Mouse (Mus musculus) mouse trophoblast stem cell (cell line): Measurements from ENCODE around the gene Gdap1l1.

ENCODE experiments used
- in situ Hi-C, 2 experiments: fragments of 300-500 bp; cut with MseI, MboI; formaldehyde crosslinking; loops; 2 replicates in 1 of 2; 3 replicates in 1 of 2; pipeline ENCODE4 v1.15.1; 2025

The Gdap1l1 gene

GRCm38 (mm10) chr2:163463251-163463769 lies 25.0 kb downstream of the Gdap1l1 start:
- in situ Hi-C loops, result no loop called here

GRCm38 (mm10) chr2:163463998-163464397 lies 25.7 kb downstream of the Gdap1l1 start:
- in situ Hi-C loops, result no loop called here

GRCm38 (mm10) chr2:163464562-163464961 lies 26.3 kb downstream of the Gdap1l1 start:
- in situ Hi-C loops, result no loop called here

GRCm38 (mm10) chr2:163466771-163467170 lies 28.5 kb downstream of the Gdap1l1 start:
- in situ Hi-C loops, result no loop called here

GRCm38 (mm10) chr2:163467585-163467984 lies 29.3 kb downstream of the Gdap1l1 start:
- in situ Hi-C loops, result no loop called here

- in situ Hi-C loops, result no loop called here
Observed at GRCm38 (mm10) chr2:163468866-163469265, 30.6 kb downstream of the Gdap1l1 start.

- in situ Hi-C loops, result no loop called here
Observed at GRCm38 (mm10) chr2:163469711-163470110, 31.4 kb downstream of the Gdap1l1 start.

GRCm38 (mm10) chr2:163471136-163471535 lies 32.9 kb downstream of the Gdap1l1 start:
- in situ Hi-C loops, result no loop called here

- in situ Hi-C loops, result no loop called here
Observed at GRCm38 (mm10) chr2:163471710-163472465, 33.6 kb downstream of the Gdap1l1 start.

GRCm38 (mm10) chr2:163472466-163472851 lies 34.2 kb downstream of the Gdap1l1 start, which contains the start of gene Fitm2:
TSS of gene Fitm2 (minus strand) at chr2:163472629.
- in situ Hi-C loops, result no loop called here

- in situ Hi-C loops, result no loop called here
Observed at GRCm38 (mm10) chr2:163480191-163480825, 42.0 kb downstream of the Gdap1l1 start.

- in situ Hi-C loops, result no loop called here
Observed at GRCm38 (mm10) chr2:163481539-163482029, 43.3 kb downstream of the Gdap1l1 start.

- in situ Hi-C loops, result no loop called here
Observed at GRCm38 (mm10) chr2:163487360-163487759, 49.1 kb downstream of the Gdap1l1 start.

GRCm38 (mm10) chr2:163489725-163490291 lies 51.5 kb downstream of the Gdap1l1 start:
- in situ Hi-C loops, result no loop called here

GRCm38 (mm10) chr2:163490656-163491055 lies 52.4 kb downstream of the Gdap1l1 start:
- in situ Hi-C loops, result no loop called here

GRCm38 (mm10) chr2:163491351-163491750 lies 53.1 kb downstream of the Gdap1l1 start:
- in situ Hi-C loops, result no loop called here

- in situ Hi-C loops, result no loop called here
Observed at GRCm38 (mm10) chr2:163492018-163492417, 53.7 kb downstream of the Gdap1l1 start, which contains the start of gene R3hdml. TSS of gene R3hdml (plus strand) at chr2:163492318.

GRCm38 (mm10) chr2:163493031-163493430 lies 54.8 kb downstream of the Gdap1l1 start:
- in situ Hi-C loops, result no loop called here

- in situ Hi-C loops, result no loop called here
Observed at GRCm38 (mm10) chr2:163493976-163494375, 55.7 kb downstream of the Gdap1l1 start.

GRCm38 (mm10) chr2:163494456-163494855 lies 56.2 kb downstream of the Gdap1l1 start:
- in situ Hi-C loops, result no loop called here

- in situ Hi-C loops, result no loop called here
Observed at GRCm38 (mm10) chr2:163502219-163502618, 63.9 kb downstream of the Gdap1l1 start.

GRCm38 (mm10) chr2:163503191-163503590 lies 64.9 kb downstream of the Gdap1l1 start:
- in situ Hi-C loops, result no loop called here
